Mouse (Mus musculus) small intestine, adult 2 months (tissue): ENCODE data around the gene Zfand4.

Experiments
- CTCF ChIP-seq: fragments of 200-500 bp; IDR thresholded peaks from 2 replicates; pipeline ENCODE4 v1.5.1; 2012; ENCODE audit warnings: low read depth, mild to moderate bottlenecking, control low read depth, inconsistent platforms, low read length, moderate library complexity, mixed read lengths; ENCODE audit not compliant: insufficient replicate concordance, insufficient read length; ENCODE audit errors: extremely low read depth
- POLR2A ChIP-seq: fragments of 200-500 bp; IDR thresholded peaks from 2 replicates; pipeline ENCODE4 v1.6.1; 2012; ENCODE audit warnings: low read depth, mild to moderate bottlenecking, control low read depth, inconsistent platforms, low read length, moderate library complexity

- no peak for TF ChIP-seq CTCF
- TF ChIP-seq POLR2A: no peak
Observed at GRCm38 (mm10) chr6:116374618-116375017, 110.6 kb downstream of the Zfand4 start.
